Mouse (Mus musculus): ENCODE measurements around the gene Rps27l.

DNA sequence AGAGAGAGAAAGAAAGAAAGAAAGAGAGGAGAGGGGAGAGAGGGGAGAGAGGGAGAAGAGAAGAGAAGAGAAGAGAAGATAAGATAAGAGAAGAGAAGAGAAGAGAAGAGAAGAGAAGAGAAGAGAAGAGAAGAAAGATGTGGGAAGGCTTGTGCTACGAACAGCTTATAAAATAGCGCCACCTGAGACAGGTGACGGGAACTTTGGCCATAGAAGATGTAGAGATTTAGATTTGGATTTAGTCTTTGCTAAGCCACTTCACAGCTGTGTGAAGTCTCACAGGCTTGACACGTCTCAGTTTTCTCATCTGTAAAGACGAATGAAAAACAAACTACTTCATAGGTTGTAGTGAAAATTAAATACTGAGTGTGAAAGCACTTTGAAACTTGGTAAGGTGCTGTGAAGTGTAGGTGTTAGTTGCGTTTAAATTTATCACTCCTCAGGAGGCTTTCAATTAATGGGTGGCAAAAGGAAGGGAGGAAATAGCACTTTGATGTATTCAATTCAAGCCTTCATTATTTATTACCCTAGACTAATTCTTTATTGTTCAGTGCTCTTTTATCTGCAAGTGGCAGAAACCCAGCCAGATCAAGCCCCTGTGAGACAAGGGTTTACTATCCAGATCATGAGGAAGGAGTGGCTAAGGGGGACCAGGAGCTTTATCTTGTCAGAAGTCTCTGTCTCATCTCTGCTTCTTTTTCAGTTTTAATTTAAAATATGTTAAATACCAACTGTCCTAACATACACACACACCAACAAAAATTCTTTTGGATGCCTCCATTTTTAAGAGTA, 25.2 kb upstream of the Rps27l start:
- TF ChIP-seq EP300 (IDR thresholded peaks at IDR 0.05; ENCODE audit: low read depth in 1 of 2, low read length in 2 of 2), result peak; percentile 40; a peak in 2 of 4 replicates
- TF ChIP-seq E2F4 (IDR thresholded peaks at IDR 0.05; ENCODE audit: borderline replicate concordance, low read depth, low read length), result no peak
- no peak; the same call in 1 of the 2 replicates for TF ChIP-seq HCFC1 (IDR thresholded peaks at IDR 0.05; ENCODE audit: low read depth, low read length)
- no peak for TF ChIP-seq POLR2A (IDR thresholded peaks at IDR 0.05; ENCODE audit: control insufficient read depth in 1 of 2, insufficient read depth in 1 of 2, low read depth in 1 of 2, low read length in 2 of 2, poor library complexity in 1 of 2)
- no peak for TF ChIP-seq SMC3 (IDR thresholded peaks at IDR 0.05; ENCODE audit: low read depth, low read length)
- TF ChIP-seq ELF1 (IDR thresholded peaks at IDR 0.05; ENCODE audit: low read depth, low read length), result no peak
- TF ChIP-seq GABPA (IDR thresholded peaks at IDR 0.05; ENCODE audit: low read depth, low read length), result no peak
- no peak for TF ChIP-seq CHD2 (IDR thresholded peaks at IDR 0.05; ENCODE audit: low read length)
- peak; percentile 24 for TF ChIP-seq TAL1 (IDR thresholded peaks at IDR 0.05; ENCODE audit: low read length)
- no peak for TF ChIP-seq POLR2AphosphoS2 (IDR thresholded peaks at IDR 0.05; ENCODE audit: low read length)
- no peak for TF ChIP-seq ETS1 (IDR thresholded peaks at IDR 0.05; ENCODE audit: low read depth, low read length)

Measured in MEL (cell line).